Mouse (Mus musculus) embryonic facial prominence, embryonic 13.5 days (tissue): ENCODE results near the gene Fbxo44. TPM values are rescaled to one million over a fixed set of nuclear protein-coding genes. Genes with fewer than 3 reads are reported as not detected.

Experiments used
- ATAC-seq: fragments of 200-750 bp; cut with Nextera tagmentation; 2 replicates; pipeline ENCODE4 v1.8.0; 2017; ENCODE audit warnings: low read depth; ENCODE audit not compliant: insufficient number of reproducible peaks, insufficient read depth, low FRiP score, low TSS enrichment
- H3K27ac ChIP-seq: fragments of 300-500 bp; sonication (generic); 2 replicates; pipeline ENCODE4 v1.5.1; 2015; ENCODE audit warnings: moderate library complexity, mild to moderate bottlenecking, inconsistent platforms
- H3K27me3 ChIP-seq: fragments of 300-500 bp; sonication (generic); 2 replicates; pipeline ENCODE4 v1.6.1; 2015; ENCODE audit warnings: mild to moderate bottlenecking, inconsistent platforms
- H3K36me3 ChIP-seq: fragments of 300-500 bp; sonication (generic); 2 replicates; pipeline ENCODE4 v1.6.1; 2015; ENCODE audit warnings: mild to moderate bottlenecking, inconsistent platforms
- H3K4me1 ChIP-seq: fragments of 300-500 bp; sonication (generic); 2 replicates; pipeline ENCODE4 v1.6.1; 2015; ENCODE audit warnings: inconsistent platforms
- H3K4me2 ChIP-seq: fragments of 300-500 bp; sonication (generic); 2 replicates; pipeline ENCODE4 v1.6.1; 2015; ENCODE audit warnings: moderate library complexity, mild to moderate bottlenecking, inconsistent platforms
- H3K4me3 ChIP-seq: fragments of 300-500 bp; sonication (generic); 2 replicates; pipeline ENCODE4 v1.5.1; 2015; ENCODE audit warnings: mild to moderate bottlenecking, inconsistent platforms
- H3K9ac ChIP-seq: fragments of 300-500 bp; sonication (generic); 2 replicates; pipeline ENCODE4 v1.6.1; 2015; ENCODE audit warnings: mild to moderate bottlenecking, inconsistent platforms
- H3K9me3 ChIP-seq: fragments of 300-500 bp; sonication (generic); 2 replicates; pipeline ENCODE4 v1.6.1; 2016; ENCODE audit warnings: inconsistent platforms
- WGBS: fragments of 180-500 bp; shearing (Covaris S2); methylation state at CpG from one replicate; pipeline ENCODE4 v1.1.7; 2015; ENCODE audit warnings: mixed read lengths; 5-methylcytosine and 5-hydroxymethylcytosine counted together
- polyA plus RNA-seq: library from polyadenylated mRNA; unstranded; fragments of >200 nt; fragmentation: Nextera tagmentation; extraction: Ambion mirVana; gene quantifications from 2 replicates; pipeline ENCODE4 v1.2.1, GENCODE M21; 2015

The Fbxo44 gene
- polyA plus RNA-seq, 1 experiment from 2014 or later = 13.5 TPM

GRCm38 (mm10) chr4:148147714-148148113 is 12.6 kb downstream of the Fbxo44 start:
- no peak overlapping the region for H3K9ac ChIP-seq
- no peaks in the 10 kb centered on the region for H3K9me3 ChIP-seq
- H3K4me2 ChIP-seq = no peak overlapping the region
- peaks cover 17% of the 10 kb centered on the region for H3K4me1 ChIP-seq
- no peak overlapping the region for H3K27ac ChIP-seq
- peaks cover 33% of the 10 kb centered on the region for H3K36me3 ChIP-seq
- no peak overlapping the region for H3K4me3 ChIP-seq
- no peak for ATAC-seq
- WGBS = 88% methylated on average over 2 of the region's 2 CpGs
- H3K27me3 ChIP-seq = no peaks in the 10 kb centered on the region

- no peak overlapping the region for H3K9ac ChIP-seq
- H3K36me3 ChIP-seq = peaks cover 33% of the 10 kb centered on the region
- H3K4me3 ChIP-seq = no peak overlapping the region
- peaks cover 3% of the 10 kb centered on the region; the same call in 1 of the 2 replicates for H3K27me3 ChIP-seq
- no peak overlapping the region for H3K4me2 ChIP-seq
- 86% methylated on average over 5 of the region's 5 CpGs for WGBS
- no peak for ATAC-seq
- no peaks in the 10 kb centered on the region for H3K9me3 ChIP-seq
- H3K27ac ChIP-seq = no peak overlapping the region
- H3K4me1 ChIP-seq = peaks cover 14% of the 10 kb centered on the region; the same call in 1 of the 2 replicates
These were observed 16.6 kb downstream of the Fbxo44 start for GRCm38 (mm10) chr4:148143721-148144120.

DNA sequence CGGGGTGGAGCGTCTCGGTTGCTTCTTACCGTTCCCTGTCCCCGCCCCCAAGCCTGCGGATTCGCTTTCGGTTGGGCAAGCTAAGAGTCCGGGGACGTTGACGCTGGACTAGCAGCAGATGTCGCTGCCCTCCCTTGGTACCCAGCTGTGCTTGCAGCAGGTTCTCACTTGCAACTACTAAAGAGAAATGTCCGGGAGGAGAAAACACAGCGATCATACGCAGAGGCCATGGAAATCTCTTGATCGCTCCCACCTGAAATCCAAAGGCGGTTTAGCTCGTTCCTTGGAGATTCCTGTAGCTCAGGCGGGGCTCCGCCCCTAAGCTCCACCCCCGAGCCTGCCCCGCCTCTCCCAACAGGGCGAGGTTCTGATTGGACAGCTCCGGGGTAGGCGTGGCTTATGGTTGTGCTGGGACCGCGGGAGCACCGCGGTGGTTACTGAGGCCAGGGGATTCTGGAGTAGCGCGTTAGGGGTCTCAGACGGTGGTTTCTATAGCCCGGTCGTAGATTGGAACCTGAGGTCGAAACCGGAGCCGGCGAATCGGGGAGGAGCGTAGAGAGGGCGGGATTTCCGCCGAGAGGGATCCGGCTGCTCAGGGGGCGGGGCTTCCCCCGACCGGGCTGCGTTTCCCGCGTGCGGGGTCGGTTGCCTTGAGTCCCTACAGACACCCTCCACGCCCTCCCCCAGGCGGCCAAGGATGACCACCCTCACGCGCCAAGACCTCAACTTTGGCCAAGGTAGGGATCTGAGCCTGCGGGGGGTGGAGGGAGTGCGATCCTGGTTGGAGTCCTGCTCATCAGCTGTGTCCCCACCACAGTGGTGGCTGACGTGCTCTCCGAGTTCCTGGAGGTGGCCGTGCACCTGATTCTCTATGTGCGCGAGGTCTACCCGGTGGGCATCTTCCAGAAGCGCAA is 19.9 kb downstream of the Fbxo44 start:
- peak; percentile 92 for ATAC-seq
- Histone ChIP-seq H3K4me2 (peak overlapping the region; percentile 89), H3K9ac (peak overlapping the region; percentile 81), H3K4me3 (peak overlapping the region; percentile 67), H3K27me3 (peaks cover 12% of the 10 kb centered on the region), H3K4me1 (peaks cover 14% of the 10 kb centered on the region; the same call in 1 of the 2 replicates), H3K36me3 (peaks cover 14% of the 10 kb centered on the region), H3K27ac (peak overlapping the region; percentile 92), H3K9me3 (no peaks in the 10 kb centered on the region)
- under 1% methylated on average over 65 of the region's 65 CpGs for WGBS

DNA sequence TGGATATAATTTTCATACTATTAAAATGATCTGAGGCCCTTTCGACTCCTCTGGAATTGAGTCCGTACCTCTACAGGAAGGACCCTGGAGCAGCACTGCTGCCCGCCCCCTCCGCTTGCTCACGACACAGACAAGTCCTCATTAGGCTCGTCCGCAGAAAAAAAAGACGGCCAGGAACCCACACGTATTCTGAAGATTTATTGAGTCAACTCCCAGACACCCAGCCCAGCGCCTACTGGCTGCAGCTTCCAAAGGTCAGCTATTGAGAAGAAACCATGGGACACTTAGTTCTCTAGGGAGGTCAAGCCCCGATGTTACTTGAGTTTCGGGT is 20.6 kb downstream of the Fbxo44 start:
- Histone ChIP-seq H3K9me3 (no peaks in the 10 kb centered on the region), H3K4me2 (peak overlapping the region; percentile 89), H3K36me3 (peaks cover 7% of the 10 kb centered on the region; the same call in 1 of the 2 replicates), H3K27me3 (peaks cover 12% of the 10 kb centered on the region), H3K4me3 (peak overlapping the region; percentile 67), H3K9ac (peak overlapping the region; percentile 81), H3K27ac (peak overlapping the region; percentile 92), H3K4me1 (peaks cover 14% of the 10 kb centered on the region; the same call in 1 of the 2 replicates)
- WGBS = 0% methylated on average over 12 of the region's 12 CpGs
- no peak for ATAC-seq

GRCm38 (mm10) chr4:148137503-148137902 is 22.8 kb downstream of the Fbxo44 start:
- H3K27me3 ChIP-seq = peaks cover 12% of the 10 kb centered on the region
- WGBS = 68% methylated on average over 8 of the region's 8 CpGs

GRCm38 (mm10) chr4:148134988-148135387 is 25.3 kb downstream of the Fbxo44 start:
- Histone ChIP-seq H3K36me3 (no peaks in the 10 kb centered on the region), H3K27me3 (peaks cover 22% of the 10 kb centered on the region), H3K27ac (no peak overlapping the region), H3K4me2 (no peak overlapping the region), H3K4me1 (peaks cover 25% of the 10 kb centered on the region), H3K9ac (no peak overlapping the region), H3K4me3 (no peak overlapping the region), H3K9me3 (no peaks in the 10 kb centered on the region)
- no peak for ATAC-seq
- WGBS = 85% methylated on average over 8 of the region's 8 CpGs

More at GRCm38 (mm10) chr4:148137503-148137902, 22.8 kb downstream of the Fbxo44 start:
- ATAC-seq = no peak
- H3K4me2 ChIP-seq = no peak overlapping the region
- H3K4me1 ChIP-seq = peaks cover 14% of the 10 kb centered on the region; the same call in 1 of the 2 replicates
- no peak overlapping the region for H3K9ac ChIP-seq
- H3K27ac ChIP-seq = no peak overlapping the region
- no peaks in the 10 kb centered on the region for H3K36me3 ChIP-seq
- H3K4me3 ChIP-seq = no peak overlapping the region
- H3K9me3 ChIP-seq = no peaks in the 10 kb centered on the region

GRCm38 (mm10) chr4:148131497-148132081 is 28.7 kb downstream of the Fbxo44 start:
- peak overlapping the region; percentile 77 for H3K4me3 ChIP-seq
- peak overlapping the region; percentile 89 for H3K9ac ChIP-seq
- H3K27ac ChIP-seq = no peak overlapping the region
- no peaks in the 10 kb centered on the region for H3K36me3 ChIP-seq
- no peak for ATAC-seq
- H3K4me2 ChIP-seq = peak overlapping the region; percentile 88
- peaks cover 17% of the 10 kb centered on the region for H3K4me1 ChIP-seq
- WGBS = under 1% methylated on average over 21 of the region's 21 CpGs
- H3K9me3 ChIP-seq = no peaks in the 10 kb centered on the region
- H3K27me3 ChIP-seq = peaks cover 33% of the 10 kb centered on the region

- Histone ChIP-seq H3K9ac (peak within 1 kb of the TSS; percentile 89), H3K4me2 (peak within 1 kb of the TSS; percentile 88), H3K9me3 (no peaks in the 10 kb centered on the region), H3K4me3 (peak within 1 kb of the TSS; percentile 77), H3K27me3 (peaks cover 33% of the 10 kb centered on the region), H3K4me1 (peaks cover 17% of the 10 kb centered on the region), H3K36me3 (no peaks in the 10 kb centered on the region), H3K27ac (peak within 1 kb of the TSS; percentile 72)
- WGBS = under 1% methylated on average over 83 of the region's 87 CpGs
- peak; percentile 75; the same call in 1 of the 2 replicates for ATAC-seq
These were observed 29.5 kb downstream of the Fbxo44 start, which contains the start of gene Draxin for GRCm38 (mm10) chr4:148130561-148131413. TSS of gene Draxin (minus strand) at chr4:148130698.

DNA sequence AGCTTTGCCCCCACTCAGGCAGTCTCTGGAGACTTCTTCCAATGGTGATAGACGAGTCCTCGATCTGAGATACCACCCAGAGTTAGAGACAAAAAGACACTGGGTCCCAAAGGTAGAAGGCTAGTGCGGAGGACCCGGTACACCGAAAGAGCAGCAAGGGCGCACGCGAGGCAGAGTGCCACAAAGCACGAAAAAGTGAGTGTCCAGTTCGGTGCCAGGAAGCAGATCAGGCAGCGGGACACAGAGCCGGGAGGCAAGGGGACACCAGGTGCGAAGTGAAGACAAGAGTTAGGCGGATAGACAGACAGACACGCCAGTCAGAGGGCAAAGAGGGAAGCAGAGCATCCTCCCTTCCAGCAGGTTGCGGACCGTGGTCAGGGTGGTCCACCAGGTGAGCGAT is 30.1 kb downstream of the Fbxo44 start, which contains the start of gene Mad2l2:
Mad2l2 (plus strand) TSS at position 252 of the 400 bp plus-strand sequence.
- Histone ChIP-seq H3K27me3 (peaks cover 33% of the 10 kb centered on the region), H3K36me3 (no peaks in the 10 kb centered on the region), H3K4me3 (peak within 1 kb of the TSS; percentile 77), H3K27ac (peak within 1 kb of the TSS; percentile 72), H3K9ac (peak within 1 kb of the TSS; percentile 89), H3K4me1 (peaks cover 17% of the 10 kb centered on the region), H3K4me2 (peak within 1 kb of the TSS; percentile 88), H3K9me3 (no peaks in the 10 kb centered on the region)
- 0 out of 2 replicates have a peak, but pooled peaks have one; percentile 7 for ATAC-seq
- 2% methylated on average over 18 of the region's 18 CpGs for WGBS

DNA sequence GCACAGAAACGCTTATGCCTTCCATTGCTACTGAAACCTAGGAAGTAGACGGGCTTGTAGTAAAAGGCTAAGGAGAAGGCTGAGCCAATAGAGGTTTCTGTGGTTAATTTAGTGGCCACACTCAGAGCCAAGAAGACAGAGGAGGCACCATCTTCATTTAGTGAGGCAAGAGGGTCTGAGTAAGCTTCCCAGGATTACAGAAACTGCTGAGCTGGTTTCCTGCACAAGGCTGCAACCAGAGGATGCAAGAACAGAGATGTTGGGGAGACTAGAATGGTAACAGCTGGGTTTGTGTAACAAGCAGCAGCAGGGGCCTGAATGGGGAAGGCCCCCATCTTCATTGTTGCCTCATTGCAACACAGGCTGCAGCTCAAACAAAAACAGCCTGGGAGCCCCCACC is 31.6 kb downstream of the Fbxo44 start:
- Histone ChIP-seq H3K9me3 (no peaks in the 10 kb centered on the region), H3K27ac (no peak overlapping the region), H3K4me1 (peaks cover 17% of the 10 kb centered on the region), H3K36me3 (no peaks in the 10 kb centered on the region), H3K9ac (no peak overlapping the region), H3K4me3 (no peak overlapping the region), H3K4me2 (no peak overlapping the region), H3K27me3 (peaks cover 33% of the 10 kb centered on the region)
- no peak for ATAC-seq
- WGBS = 58% methylated on average over 2 of the region's 2 CpGs

DNA sequence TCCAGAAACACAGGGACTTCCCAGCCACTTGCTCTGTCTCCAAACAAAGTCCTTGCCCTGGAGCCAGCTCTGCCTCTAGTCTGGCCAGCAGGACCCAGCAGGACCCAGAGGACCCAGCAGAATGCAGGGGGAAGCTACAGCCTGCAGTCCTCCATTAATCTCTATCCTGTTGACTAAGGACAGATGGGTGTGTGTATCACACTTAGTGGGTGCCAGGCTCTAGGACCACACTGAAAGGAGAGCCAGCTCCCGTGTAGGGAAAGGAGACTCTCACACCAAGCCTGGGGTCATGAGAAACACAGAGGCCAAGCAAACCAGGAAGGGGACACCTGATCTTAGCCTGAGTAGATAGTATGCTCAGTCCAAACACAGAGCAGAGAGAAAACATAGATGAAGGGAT is 32.0 kb downstream of the Fbxo44 start:
- H3K4me3 ChIP-seq = no peak overlapping the region
- peaks cover 33% of the 10 kb centered on the region for H3K27me3 ChIP-seq
- no peak overlapping the region for H3K4me2 ChIP-seq
- no peaks in the 10 kb centered on the region for H3K9me3 ChIP-seq
- 58% methylated on average over 1 of the region's 1 CpGs for WGBS
- no peaks in the 10 kb centered on the region for H3K36me3 ChIP-seq
- no peak overlapping the region for H3K9ac ChIP-seq
- H3K4me1 ChIP-seq = peaks cover 17% of the 10 kb centered on the region
- H3K27ac ChIP-seq = no peak overlapping the region
- ATAC-seq = no peak
